ENCODE assay signal across 16 mouse cellular contexts in the genomic region with DNA sequence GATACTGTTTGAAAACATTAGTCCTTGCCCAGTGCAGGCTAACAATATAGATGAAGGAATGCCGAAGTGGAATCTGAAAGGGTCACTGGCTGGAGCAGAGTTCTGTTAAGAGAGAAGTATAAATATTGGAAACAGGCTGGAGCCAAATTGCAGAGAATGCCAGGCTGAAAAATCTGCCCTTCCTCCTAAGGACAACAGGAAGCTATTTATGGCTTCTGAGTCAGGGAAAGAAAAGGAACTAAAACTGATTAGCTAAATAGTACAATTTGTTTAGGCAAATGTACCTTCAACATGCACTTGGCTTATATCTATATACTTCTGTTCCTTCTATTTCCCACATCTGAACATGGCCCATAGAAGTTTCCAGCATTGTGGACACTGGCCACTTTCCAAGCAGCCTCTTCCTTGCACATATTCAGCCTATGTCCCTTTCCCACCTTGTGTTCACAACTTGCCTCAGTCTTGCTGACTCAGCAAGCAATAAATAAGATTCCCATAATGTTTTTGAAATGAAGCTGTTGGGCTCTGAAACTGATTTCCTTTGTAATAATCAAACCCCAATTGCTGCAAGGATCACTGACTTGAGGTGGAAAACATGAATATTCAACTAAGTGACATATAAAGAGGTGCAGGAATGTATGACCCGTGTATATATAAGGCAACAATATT.
"Had no signal": no experiment of that assay in that cellular context is flagged by ENCODE, and none has a peak within 500 bp of the region (broad histone marks: within the 10 kb centered on the region; RNA-seq: fewer than 3 reads in every experiment).

No protein-coding gene starts in this region.

- H3K4me3 ChIP-seq: limb, embryonic 13.5 days; liver, embryonic 12.5 days; megakaryocyte, embryonic 14.5 days had no signal

- H3K36me3 ChIP-seq: limb, embryonic 13.5 days; liver, embryonic 12.5 days had no signal

- H3K4me2 ChIP-seq: limb, embryonic 13.5 days; liver, embryonic 12.5 days; lung, embryonic 14.5 days; midbrain, embryonic 11.5 days had no signal

- H3K9ac ChIP-seq: limb, embryonic 13.5 days; liver, embryonic 12.5 days; lung, embryonic 14.5 days had no signal

- H3K27me3 ChIP-seq: limb, embryonic 13.5 days; liver, embryonic 12.5 days had no signal

- H3K27ac ChIP-seq: kidney, postnatal 0 days; limb, embryonic 13.5 days; liver, embryonic 12.5 days had no signal

- H3K9me3 ChIP-seq: limb, embryonic 13.5 days; liver, embryonic 12.5 days; megakaryocyte, embryonic 14.5 days had no signal

- ATAC-seq: liver, embryonic 12.5 days; midbrain, embryonic 16.5 days had no signal

- H3K4me1 ChIP-seq: limb, embryonic 13.5 days; liver, embryonic 12.5 days had no signal

- DNase-seq: kidney, adult 9 months; kidney, postnatal 36 days; layer of hippocampus, adult 9-11 months; lung, embryonic 14.5 days; lung, postnatal 10 days; lung, postnatal 4 days; right cerebral cortex, adult 18-20 months; right cerebral cortex, postnatal 25 days; thymus, adult 2 months; thymus, postnatal 25 days had no signal
